Mouse (Mus musculus) monocyte, adult 2 months (primary cell): ENCODE results near the gene Slc25a19.
A peak's percentile ranks its signal among the peaks of the same experiment; 100 is the strongest.

Source experiments
- DNase-seq, 2 experiments: peaks; one replicate each; pipeline ENCODE4 v3.0.0; 2022; ENCODE audit warnings: low spot score in 2 of 2, low read depth in 1 of 2

The Slc25a19 gene

DNA sequence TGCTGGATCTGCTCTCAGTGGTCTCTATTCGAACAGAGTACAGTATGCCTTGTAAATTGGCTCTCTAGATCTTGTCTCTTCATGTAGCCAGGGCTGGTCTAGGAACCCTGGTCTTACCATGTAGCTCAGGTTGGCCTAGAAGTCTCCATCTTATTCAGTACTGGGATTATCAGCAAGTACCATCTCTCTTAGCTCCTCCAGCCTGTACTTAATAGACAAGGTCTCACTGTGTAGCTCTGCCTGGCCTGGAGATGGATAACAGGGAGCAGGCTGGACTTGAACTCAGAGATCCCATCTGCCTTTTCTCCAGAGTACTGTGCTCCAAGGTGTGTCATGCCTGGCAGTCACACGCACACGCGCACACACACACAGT, 13.6 kb upstream of the Slc25a19 start:
- DNase-seq: no peak

GRCm38 (mm10) chr11:115640978-115641663, 13.0 kb upstream of the Slc25a19 start:
- peak; percentile 50 to 83 for DNase-seq

GRCm38 (mm10) chr11:115640311-115640828, 12.3 kb upstream of the Slc25a19 start:
- DNase-seq: no peak

DNA sequence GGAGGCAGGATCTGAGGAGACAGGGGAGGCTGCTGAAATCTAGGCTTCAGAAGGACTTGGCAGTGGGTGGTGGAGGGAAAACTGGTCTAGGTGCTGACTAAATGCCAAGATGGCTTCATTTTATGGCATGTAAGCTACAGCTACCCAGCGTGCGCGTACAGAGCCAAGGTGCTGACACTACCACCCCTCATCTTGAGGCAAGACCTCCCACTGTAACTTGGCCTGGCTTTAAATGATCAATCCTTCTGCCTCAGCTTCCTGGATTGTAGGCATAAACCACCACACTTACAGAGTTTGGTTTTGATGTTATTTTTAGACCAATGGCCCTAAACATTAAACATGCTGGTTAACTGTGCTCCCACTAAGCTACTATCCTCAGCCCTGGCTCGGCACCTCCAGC, 11.4 kb upstream of the Slc25a19 start:
- no peak for DNase-seq

DNA sequence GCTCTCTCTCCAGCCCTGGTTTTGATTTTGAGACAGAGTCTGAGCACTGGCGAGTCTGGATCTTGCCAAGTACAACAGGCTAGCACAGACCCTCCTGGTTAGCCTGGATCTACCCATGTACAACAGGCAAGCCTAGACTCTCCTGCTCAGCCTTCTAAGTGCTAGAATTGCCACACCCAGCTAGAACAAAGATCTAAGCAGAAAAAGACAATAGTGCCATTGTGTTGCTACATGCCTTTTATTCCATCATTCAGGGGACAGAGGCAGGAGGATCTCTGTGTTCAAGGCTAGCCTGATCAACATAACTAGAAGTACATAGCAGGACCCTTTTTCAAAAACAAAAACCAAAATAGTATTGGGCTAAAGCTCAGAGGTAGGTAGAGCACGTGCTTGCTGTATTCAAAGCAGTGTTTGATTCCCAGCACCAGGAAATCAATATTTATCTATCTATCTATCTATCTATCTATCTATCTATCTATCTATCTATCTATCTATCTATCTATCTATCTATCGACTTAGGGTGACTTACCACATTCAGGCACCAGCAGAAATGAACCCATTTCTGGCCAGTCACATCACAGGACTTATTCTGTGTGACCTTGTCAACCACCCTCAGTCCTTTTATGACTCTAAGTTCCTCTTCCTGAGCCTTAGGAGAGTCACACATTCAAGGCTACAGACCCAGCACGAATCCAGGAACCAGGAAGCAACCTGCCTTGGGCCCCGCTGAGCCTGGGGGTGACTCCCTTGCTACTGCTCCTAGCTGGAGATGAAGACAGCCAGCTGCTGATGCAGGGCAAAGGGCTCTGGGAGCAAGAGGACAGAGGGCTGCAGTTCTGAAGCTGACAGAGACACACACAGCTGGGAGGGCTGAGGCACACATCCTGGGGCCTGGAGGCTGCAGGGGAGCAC, 10.7 kb upstream of the Slc25a19 start:
- peak; percentile 49 to 70 for DNase-seq

GRCm38 (mm10) chr11:115636960-115637359, 8.9 kb upstream of the Slc25a19 start:
- DNase-seq: no peak

DNA sequence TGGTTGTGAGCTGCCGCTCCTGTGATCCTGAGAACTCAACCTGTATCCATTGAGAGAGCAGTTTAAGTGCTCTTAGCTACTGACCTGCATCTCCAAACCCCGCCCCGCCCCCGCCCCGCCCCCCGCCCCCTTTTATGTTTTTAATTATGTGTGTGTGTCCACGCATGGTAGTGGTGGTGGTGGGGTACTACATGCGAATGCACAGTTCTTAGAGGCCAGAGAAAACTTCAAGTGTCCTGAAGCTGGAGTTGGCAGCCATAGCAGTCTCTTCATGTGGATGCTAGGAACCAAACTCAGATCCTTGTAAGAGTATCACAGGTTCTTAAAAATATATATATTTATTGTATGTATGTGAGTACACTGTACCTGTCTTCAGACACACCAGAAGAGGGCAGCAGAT, 7.4 kb upstream of the Slc25a19 start:
- DNase-seq: no peak

GRCm38 (mm10) chr11:115635041-115635440, 6.9 kb upstream of the Slc25a19 start:
- DNase-seq: no peak

DNA sequence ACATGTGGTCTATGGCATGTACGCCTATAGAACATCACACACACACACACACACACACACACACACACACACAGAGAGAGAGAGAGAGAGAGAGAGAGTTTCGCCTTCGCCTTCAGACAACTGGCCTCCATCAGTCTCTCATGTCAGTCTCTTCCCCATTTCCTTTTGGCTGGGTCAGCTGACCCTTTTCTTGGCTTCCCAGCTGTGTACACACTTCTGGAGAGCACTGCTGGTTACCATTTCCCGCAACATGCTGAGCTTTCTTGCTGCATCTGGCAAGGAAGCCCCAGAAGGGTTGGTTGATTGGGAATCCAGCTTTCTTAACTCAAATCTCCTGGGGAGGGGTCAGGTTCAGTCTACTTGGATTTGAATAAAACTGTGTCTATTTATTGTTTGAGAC, 6.0 kb upstream of the Slc25a19 start:
- DNase-seq: no peak

DNA sequence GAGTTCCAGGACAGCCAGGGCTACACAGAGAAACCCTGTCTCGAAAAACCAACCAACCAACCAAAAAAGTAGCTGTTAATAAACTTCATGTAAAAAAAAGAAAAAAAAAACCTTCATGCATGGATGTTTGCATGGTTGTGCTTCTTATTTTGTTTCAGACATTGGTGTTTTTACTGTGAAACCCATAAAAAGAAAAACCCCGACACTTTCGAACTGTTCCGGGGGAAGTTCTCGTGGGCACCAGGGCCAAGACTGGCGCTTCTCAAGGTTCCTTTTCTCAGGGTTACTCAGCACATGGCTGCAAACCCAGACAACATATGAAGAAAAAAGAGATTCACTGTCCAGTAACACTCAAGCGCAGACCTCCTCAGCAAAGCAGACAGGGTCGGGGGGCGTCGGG, 4.8 kb upstream of the Slc25a19 start:
- DNase-seq: no peak

DNA sequence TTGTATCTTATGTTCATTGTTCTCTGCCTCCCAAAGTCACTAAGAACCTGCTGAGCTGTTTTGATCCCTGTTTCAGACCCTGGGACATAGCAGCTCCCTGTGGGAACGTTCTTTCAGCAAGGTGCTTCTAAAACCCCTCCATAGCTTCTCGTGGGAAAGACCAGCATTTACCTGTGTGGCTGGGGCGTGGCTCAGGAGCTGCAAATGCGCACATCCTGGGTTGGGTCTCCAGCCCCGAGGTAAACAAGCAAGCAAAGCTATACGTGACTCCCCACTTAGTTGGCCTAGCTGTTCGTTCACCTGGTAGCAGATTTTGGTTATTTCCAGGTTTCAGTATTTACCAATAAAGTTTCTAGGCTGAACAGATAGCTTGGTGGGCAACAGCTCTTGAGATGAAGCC, 4.2 kb upstream of the Slc25a19 start:
- no peak for DNase-seq

GRCm38 (mm10) chr11:115631505-115631890, 3.4 kb upstream of the Slc25a19 start:
- DNase-seq: peak in 1 of 2 experiments; percentile 61

- peak; percentile 80 to 87 for DNase-seq
These were observed 2.7 kb upstream of the Slc25a19 start for GRCm38 (mm10) chr11:115630532-115631504.

GRCm38 (mm10) chr11:115629734-115630531, 1.8 kb upstream of the Slc25a19 start:
- no peak for DNase-seq

DNA sequence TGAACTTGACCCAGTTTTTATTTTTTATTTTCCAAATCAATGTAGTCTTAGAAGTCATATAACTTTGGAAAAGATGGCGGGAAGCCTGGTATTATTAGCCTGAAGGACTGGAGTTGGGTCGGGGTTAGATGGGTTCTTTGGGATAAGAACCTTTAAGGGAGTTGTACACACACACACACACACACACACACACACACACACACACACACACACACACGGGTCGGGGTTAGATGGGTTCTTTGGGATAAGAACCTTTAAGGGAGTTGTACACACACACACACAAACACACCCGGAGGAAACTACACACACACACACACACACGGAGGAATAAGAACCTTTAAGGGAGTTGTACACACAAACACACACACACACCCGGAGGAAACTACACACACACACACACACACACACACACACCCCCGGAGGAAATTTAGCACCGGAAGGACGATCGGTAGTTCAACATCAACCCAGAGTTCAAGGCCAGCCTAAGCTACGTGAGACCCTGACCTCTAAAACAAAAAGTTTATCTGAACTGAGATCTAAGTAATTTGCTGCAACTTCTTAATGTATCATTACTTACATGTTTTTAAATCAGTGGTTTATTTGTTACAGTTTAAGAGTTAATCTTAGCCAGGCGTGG, 488 bp upstream of the Slc25a19 start:
- no peak for DNase-seq

DNA sequence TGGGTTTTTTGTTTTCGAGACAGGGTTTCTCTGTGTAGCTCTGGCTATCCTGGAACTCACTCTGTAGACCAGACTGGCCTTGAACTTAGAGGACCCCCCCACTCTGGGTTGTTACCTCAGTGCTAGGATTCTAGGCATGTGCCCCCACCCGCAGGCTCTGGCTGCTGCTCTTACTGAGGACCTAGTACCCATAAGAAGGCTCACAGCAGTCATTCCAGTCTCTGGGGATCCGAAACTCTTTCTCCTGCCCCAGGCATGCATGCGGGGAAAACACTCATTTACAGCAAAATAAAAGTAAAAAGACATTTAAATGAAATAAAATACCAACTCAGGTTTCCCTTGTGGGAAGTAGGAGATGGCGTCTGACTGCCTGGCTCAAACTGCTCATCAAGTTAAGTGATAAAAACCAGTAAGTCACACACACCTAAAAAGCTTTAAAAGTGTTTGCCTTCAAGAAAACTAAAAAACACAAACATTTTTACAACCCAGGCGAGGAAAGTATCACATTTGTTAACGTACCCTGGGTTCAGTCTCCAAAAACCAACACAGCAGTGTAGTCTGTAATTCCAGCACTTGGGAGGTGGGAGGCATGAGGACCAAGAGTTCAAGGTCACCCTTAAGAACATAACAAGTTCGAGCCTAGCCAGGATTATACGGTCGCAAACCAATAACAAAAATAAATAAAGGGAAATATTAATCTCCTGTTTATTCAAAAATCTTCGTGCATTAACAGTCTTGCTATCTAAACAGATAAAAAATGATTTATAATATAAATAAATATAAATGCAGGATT, 1.1 kb downstream of the Slc25a19 start:
- no peak for DNase-seq

GRCm38 (mm10) chr11:115625877-115626276, 2.2 kb downstream of the Slc25a19 start:
- no peak for DNase-seq

DNA sequence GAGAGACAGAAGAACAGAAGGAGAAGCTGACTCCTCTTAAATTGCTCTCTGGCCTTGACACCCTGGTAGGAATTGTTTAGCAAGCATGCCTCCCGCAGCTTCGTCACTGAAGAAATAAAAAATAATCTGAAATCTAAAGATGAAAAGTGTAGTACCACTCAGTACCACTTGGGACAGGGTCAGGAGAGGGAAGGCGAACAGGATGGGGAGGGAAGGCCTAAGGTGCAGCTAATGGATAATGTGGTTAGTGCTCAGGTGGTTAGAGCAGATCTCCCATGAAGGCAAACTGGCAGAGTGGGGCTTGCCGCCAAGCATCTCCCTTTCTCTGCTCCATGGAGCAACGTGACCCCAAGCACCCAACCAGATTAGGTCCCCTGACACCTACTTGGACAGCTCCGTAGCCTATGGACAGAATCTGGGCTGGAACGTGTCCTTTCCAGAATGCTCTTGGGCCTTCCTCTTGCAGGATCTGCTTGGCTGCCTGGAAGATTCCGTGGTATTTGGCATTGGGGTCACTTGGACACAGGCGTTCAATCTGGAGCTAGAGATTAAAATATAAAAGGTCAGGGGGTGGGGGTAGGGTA, 4.5 kb downstream of the Slc25a19 start:
- no peak for DNase-seq

DNA sequence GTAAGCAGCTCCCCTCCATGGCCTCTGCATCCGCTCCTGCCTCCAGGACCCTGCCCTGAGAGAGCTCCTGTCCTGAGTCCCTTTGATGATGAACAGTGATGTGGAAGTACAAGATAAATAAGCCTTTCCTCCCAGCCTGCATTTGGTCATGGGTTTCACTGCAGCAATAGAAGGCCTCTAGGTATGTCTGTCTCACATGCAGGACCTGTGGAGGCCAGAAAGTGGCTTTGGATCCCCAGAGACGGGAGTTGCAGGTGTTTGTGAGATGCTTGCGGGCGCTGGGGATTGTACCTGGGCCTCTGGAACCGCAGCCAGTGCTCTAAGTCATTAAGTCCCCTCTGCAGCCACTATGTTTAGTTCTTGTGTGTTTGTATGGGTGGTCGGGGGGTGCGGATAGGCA, 8.1 kb downstream of the Slc25a19 start:
- no peak for DNase-seq
